Mouse (Mus musculus): Measurements from ENCODE around the gene Kcnk10.
"Not testable (repeated sequence)": the region's sequence is repeated elsewhere in the genome, so short reads cannot be mapped to it uniquely, and the experiment has no call there.

Kcnk10 gene

DNA sequence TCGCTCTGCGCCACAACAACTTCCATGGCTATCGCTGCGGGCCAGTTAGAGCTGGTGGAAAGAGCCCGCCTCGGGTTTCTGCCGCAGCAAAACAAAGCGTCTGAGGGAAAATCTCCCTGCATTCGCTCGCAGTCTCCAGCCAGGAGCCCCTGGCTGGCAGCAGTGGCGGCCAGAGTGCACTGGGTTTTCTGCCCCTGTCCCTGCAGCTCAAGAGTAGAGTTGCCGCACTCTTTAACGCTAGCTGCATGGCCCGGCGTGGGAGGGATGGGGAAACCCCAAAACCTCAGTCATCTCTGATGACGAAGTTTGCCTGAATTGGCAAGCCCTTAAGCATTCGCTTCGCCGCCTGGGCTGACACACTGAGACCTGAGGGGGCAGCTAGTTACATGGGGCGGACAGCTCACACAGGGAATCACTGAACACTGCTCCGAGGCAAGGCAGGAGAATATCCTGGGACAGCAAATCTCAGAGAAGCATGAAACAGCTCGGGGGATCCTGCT lies at the start of gene Kcnk10:
Gene Kcnk10 (minus strand): TSS at position 450 of the 500 bp plus-strand sequence.
- peak; percentile 52 for DNase-seq (ENCODE audit: low read depth)

DNA sequence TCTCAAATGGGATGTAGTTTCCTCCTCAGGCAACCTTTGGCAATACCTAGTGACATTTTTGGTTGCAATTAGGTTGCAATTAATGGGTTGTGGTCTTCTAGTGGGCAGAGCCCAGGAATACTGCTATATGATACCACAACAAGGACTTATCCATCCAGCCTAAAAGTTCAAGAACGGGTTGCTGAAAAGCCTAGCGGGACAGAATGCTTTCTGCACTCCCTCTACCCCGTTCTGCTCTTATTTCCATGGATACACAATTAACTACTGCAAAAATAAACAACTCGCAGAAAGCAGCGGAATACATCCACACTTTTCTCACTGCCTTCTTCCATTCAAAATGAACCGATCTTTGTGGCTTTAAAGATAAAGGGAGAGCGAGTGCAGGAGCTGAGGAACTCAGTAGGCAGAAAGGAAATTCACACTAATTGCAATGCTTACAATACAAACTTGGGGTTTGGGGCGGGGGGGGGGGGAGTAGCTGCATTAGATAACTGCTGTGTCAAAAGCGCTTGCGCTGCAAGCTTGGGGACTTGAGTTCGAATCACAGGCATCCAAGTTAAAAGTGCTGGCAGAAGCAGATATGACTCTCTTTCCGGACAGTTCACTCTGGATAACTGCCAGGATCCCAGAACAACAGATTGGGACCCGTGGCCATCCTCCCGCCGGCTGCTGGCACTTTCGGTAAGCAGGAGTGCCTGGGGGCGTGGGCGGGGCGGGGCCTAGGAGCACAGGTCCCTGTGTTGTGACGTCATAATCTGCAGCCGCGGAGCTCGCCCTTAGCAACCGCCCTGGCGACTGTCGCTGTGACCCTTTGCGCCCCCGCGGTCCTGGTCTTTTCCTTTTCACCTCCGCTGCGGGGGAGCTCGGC lies 49.5 kb upstream of the Kcnk10 start, which contains the start of gene Spata7:
Gene Spata7 (plus strand): TSS at position 766 of the 868 bp plus-strand sequence.
- DNase-seq (ENCODE audit: low read depth) = peak; percentile 46

DNA sequence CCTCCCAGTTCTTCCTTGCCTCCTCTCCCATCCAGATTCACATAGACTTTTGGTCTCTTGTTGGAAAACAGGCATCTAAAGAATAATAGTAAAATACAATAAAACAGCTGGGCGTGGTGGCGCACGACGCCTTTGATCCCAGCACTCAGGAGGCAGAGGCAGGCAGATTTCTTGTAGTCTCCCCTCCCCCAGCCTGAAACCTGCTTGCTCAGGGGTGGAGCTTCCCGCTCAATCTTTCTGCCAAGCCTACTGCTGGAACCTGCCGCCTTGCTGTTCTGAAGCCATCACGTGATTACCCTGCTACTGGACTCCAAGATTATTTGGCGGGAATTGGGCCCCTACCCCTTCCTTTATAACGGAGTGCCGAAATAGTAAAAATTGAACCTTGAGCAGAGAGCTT lies 45.2 kb upstream of the Kcnk10 start:
- not testable (repeated sequence) for DNase-seq (ENCODE audit: low read depth)

DNA sequence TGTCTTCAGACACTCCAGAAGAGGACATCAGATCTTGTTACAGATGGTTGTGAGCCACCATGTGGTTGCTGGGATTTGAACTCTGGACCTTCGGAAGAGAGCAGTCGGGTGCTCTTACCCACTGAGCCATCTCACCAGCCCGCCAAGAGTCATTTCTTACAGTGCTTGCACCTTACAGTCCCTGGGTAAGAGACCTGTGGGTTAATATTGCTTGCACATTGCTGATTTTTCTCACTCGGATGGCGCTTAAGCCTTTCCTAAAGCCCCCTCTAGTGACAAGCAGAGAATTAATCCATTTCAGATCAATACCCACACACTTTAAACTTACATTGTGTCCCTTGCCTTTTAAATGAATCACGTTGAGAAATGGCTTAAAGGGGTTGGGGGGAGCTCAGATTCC lies 42.8 kb upstream of the Kcnk10 start:
- DNase-seq (ENCODE audit: low read depth) = not testable (repeated sequence)

DNA sequence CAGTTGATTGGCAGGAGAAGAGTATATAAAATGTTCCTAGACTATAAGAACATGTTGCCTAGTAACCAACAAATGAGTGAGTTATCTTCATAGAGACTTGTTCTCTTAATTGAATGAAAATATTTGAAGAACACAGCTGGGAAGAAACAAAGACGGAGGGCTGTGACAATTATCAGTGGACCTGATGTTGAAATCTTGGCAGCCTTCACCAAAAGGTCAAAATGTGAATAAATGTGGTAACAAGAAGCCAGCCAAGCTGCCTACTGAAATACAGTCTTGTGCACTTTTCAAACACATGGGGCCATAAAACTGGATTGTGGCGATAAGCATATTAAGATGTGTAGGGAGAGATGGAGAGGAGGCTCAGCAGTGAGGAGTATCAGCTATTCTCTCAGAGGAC lies 41.4 kb upstream of the Kcnk10 start:
- DNase-seq (ENCODE audit: low read depth) = peak; percentile 14

DNA sequence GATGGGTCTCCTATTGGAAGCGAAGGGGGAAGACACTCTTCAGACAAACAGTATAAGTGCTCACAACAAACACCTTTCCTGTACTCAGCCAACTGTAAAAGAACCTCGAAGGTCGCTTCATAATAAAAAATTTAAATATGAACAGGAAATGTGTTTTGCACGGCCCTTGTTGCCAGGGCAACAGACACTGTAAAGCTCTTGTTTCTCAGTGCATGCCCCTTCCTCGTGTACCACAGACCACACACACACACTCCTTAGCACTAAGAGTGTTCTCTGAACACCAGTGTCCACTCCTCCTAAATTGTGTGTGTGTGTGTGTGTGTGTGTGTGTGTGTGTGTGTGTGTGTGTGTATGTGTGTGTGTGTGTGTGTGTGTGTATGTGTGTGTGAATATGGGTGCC lies 37.6 kb upstream of the Kcnk10 start:
- no peak for DNase-seq (ENCODE audit: low read depth)

DNA sequence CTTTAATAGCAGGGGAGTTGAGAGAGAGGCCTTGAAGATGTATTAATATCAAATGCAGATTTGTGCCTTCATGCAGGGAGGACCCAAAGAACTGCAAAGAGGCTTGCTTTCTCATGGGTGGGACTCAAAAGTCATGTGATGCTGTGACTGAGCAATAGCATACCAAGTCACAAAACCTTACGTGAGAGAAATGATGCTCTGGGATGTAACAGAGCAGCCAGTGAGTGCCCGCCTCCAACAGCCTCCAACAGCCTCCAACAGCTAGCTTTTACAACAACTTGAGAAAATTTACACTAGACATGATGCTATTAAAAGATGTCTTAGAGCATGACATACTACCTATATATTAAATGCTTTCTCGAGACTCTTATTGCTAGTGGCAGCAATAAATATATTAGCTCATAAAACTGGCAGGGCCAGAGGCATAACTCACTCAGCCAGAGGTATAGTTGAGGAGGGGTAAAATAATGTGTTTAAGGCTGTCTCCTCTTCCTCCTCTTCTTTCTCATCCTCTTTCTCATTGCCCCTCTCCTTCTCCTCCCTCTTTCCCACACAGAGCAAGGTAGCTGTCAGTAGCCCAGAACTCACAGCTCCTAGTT lies 36.9 kb upstream of the Kcnk10 start:
- DNase-seq (ENCODE audit: low read depth) = no peak

DNA sequence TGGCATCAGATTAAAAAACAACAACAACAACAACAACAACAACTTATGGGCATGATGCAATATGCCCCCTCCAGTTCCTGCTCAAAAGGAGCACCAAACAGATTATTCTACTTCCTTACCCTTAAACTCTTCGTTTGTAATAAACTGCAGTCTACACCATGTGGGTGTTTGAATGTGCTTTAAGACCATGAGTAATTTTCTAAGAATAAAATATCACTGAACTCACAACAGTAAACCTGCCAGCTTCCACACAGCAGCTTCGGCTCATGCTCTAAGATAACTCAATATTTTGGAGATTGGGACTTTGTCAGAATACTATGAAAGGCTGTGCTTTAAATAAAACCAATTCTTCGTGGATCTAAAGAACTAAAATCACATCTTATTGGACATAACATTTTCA lies 32.2 kb upstream of the Kcnk10 start:
- DNase-seq (ENCODE audit: low read depth) = no peak

DNA sequence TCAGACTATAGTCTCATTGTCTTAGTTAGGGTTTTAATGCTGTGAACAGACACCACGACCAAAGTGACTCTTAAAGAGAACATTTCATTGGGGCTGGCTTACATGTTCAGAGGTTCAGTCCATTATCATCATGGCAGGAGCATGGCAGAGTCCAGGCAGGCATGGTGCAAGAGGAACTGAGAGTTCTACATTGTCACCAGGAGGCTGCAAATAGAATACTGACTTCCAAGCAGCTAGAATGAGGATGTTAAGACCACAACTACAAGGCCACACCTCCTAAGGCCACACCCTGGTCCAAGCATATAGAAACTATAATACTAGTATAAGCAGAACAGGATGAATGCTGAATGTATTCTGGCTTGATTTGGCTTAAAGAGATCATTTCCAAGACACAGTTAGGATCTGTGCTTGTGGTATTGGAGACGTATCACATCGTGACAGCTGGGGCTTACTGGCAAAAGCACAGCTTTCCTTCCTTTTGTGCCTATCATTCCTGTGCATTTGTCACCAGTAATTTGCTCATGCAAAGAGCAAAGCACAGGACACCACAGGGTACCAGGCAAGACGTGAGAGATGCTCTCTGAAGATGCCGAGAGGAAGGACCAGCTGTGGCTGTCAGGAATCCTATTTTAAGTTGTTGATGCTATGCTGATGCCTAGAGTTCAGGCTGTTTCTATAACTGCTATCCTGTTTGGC lies 28.6 kb upstream of the Kcnk10 start:
- no peak for DNase-seq (ENCODE audit: low read depth)

DNA sequence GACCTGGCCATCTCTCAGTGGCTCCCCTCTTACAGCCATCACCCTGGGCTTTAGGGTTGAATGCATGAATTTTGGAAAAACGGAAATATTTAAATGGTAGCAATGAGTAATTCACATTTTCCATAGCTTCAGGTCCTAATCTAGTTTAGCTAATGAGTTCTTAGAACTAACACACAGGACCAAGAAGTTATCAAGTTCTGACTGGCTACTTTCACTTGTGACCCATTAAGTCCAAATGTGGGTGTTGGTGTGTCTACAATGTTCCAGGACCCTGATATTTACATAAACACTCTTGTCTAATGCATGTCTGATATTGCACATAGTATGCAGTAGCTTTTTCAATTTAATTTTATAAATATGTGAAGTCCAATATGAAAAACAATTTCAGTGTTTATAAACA lies 27.2 kb upstream of the Kcnk10 start:
- no peak for DNase-seq (ENCODE audit: low read depth)

DNA sequence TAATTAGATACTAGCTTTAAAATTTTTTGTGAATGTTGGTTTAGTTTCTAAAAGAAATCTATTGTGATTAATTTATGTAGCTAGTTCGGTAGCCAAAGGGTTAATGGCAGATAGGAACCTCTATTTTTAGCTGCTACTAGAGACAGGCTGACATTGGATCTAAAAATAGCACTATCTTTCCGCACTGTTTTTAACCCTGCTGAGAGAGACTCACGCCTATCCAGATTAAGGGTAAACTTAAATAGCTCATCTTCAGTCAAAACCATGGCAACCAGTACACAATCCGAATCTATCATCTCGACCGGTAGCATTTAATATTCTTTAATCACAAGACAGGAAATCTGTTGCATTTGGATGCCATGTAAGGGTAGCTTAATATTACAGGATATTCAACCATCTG lies 24.0 kb upstream of the Kcnk10 start:
- DNase-seq (ENCODE audit: low read depth) = no peak

DNA sequence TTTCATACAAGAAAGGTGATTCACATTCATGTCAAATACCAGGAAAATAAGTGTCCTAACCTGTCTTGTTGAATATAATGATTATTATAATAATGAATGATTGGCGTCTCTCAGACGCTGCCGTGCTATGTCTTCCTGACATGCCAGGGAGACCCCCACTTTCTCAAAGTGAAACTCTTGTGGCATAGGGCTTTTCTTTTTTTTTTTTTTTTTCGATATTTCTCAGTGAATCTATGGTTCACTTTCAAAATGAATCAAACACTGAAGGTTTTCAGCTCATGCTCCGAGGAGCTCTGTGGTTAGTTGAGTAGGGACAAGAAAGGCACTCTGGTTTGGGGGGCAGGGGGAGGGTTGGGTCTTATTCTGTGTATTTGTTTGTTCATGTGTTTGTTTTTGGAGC lies 22.8 kb upstream of the Kcnk10 start:
- no peak for DNase-seq (ENCODE audit: low read depth)

DNA sequence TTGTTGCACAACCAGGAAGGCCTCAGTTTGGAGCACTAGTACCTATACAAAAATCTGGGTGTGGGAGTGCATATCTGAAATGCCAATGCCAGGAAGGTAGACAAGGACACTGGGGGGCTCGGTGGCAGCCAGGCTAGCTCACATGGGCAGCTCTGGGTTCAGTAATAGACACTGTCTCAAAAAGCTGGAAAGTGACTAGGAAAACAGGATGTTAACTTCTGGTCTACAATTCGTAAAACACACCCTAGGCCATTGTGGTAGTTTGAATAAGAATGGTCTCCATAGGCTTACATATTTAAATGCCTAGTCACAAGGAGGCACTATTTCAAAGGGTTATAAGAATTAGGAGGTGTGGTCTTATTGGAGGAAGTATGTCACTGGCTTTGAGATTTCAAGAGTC lies 12.9 kb upstream of the Kcnk10 start:
- DNase-seq (ENCODE audit: low read depth) = no peak

DNA sequence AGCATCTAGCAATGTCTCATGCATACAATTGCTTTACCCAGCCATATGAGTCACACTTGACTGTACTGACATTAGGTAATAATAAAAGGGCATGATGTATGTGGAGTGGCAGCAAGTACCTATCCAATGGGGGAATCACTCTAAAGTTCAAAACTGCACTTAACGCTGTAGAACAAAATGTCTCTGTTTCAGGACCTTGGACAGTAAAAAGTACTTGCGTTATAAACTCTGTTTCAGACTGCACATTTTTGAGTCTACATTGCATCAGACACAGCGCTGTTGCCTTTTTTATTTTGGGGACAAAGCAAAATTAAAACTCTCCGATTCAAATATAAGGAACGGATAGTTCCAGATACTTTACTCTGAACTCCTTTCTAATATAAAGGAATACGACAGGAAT lies 10.5 kb upstream of the Kcnk10 start:
- DNase-seq (ENCODE audit: low read depth) = peak; percentile 11

DNA sequence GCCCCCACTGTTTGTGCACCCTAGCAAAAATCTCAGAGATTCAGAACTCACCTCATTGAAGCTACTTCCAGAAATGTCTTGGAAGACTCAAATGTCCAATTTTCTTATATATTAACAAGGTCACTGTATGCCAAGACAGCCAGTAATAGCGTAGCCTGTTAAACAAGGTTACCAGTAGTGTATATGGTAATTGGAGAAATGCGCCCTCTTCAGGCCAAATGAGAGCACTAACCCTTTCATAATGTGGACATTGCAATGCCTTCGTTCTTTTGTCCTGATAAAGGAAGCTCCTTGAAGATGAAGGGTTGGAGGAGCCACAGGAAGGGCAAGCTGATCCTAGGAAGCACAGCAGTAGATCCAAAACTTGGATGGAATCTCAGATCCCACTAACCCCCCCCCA lies 7.2 kb upstream of the Kcnk10 start:
- no peak for DNase-seq (ENCODE audit: low read depth)

DNA sequence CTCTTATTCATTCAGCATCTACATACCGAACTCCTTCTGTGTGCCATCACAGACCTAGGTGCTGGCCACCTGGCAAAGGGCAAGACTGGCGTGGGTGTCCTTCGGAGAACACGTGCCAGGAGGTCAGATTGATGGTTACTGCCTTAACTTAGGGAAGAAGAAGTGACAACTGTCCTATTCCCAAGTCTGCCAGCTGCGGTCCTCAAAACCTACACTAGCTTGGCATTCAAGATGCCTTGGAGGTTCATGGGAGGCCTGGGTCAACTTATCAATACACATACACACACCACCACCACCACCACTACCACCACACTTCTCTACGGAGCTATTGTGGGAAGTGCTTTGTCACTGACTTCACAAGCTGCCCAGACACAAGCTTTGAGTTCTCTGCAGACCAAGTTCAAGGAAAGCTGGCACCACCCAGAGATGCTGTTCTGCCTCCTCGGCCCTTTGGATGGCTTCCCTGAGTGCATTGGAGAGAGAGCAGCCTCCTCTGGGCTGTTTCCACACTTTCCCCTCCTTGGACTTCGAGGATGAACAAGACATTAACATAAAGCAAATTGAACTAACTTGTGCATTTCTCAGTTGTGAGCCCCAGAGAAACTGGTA lies 2.1 kb downstream of the Kcnk10 start:
- DNase-seq (ENCODE audit: low read depth) = no peak

DNA sequence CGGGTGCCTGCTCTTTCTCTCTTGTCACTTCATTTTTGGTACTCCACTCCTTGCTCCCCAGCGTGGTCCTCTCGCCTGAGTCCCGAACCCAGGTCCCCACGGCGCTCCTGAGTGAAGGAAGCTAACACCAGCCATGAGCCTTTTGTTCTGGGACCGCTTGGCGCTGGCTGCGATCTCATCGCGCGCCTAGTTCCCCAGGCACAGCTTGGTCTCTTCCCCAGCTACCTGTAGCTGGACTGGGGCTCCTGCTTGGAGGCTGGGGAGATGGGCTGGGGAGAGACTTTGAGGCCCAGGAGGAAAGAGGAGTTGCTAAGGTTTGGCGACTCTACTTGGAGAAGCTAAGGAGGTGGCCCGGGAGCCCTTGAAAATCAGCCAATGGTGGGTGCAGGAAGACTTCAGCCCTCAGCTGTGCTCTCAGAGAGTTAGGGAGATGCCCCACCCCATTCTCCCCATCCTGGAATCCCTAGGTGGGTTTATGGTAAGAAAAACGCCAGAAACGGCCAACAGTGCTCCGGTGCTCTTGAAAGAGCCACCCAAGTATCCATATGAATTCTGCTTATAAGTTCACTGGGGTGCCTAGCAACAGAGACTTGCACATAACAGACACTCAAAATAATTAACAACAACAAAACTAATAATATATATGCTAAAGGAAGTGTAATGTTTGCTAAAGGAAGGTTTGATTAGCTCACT lies 2.8 kb downstream of the Kcnk10 start:
- no peak for DNase-seq (ENCODE audit: low read depth)

DNA sequence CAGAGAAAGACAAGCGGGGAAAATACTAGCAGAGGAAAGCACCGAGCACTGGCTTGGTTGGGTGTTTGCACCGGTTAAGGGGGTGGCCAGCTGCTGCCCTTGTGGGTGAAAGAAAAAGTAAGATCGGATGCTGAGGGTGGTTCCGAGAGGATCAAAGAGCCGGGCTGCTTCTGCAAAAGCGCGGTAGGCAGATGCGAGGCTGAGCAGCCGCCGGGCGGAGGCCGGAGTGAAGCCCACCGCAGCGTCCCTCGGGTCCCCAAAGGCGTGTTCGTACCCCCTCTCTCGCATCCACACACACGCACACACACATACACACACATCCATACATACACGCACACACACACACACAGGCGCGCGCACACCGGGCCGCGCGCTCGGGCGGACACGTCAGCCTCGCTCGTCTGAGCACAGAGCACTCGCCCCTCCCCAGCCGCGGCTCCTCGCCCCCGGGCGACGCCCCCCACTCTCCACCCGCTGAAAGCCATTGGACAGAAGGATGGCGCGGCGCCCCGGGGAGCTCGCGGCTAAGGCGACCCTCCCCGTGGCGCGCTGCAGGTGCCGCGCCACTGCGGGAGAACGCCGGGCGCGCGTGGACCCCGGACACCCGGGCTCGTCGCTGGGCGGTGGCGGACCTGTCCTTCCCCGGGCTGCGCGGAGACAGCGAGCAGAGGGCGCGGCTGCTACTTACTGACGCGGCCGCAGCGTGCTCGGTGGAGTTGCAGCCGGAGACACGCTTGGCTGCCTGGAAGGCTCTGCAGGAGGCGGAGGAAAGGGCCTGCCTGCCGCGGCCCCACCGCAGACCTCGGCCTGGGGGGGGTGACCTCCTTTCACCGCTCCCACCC lies 3.5 kb downstream of the Kcnk10 start:
- DNase-seq (ENCODE audit: low read depth) = no peak

DNA sequence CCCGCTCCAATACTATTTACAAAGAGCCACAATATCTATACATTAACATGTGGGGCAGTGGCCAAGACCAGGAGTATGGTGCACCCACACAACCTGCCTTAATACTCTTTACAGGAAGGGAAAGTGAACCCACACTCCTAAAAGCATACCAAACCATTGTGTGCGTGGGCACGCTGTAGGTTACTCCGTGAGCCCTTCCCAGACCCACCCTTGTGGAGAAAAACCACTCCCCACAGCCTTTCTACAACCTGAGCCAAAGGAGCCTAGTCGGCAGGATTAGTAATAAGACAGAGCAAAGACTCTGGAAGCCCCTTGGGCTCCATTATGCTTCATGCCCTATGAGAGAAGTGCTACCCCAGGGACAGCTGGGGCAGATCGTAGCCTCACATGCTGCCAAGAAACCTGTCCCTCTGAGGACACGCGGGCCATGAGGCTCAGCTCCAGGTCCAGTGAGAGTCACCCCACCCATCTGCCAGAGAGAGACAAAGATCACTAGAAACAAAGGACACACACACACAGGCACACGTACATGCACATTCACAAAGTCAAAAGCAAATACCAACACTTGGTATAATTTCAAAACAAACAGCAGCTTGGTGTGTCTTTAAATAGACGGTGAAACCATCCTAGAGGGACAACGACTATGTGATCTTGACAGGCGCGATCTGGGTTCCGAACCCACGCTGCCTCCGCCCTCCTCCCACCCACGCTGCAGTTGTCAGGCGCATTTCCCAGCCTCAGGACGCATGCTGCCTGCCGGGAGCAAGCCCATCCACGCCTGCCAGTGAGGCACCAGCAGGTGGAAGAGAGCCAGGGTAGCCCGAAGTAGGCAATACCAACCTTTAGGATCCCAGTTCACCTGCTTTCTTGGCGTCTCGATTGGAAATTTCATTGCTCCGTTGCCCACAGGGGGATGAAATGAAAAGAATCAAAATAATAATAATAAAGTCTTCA lies 4.5 kb downstream of the Kcnk10 start:
- DNase-seq (ENCODE audit: low read depth) = no peak

Data from fibroblast of lung, adult 2 months (primary cell).